Mouse (Mus musculus): ENCODE results near the gene Fosl1. TPM values are rescaled to one million over a fixed set of nuclear protein-coding genes. Genes with fewer than 3 reads are reported as not detected.

Gene Fosl1
- total RNA-seq, 2 experiments from 2014 or later, result 1.1 to 4.9 TPM

DNA sequence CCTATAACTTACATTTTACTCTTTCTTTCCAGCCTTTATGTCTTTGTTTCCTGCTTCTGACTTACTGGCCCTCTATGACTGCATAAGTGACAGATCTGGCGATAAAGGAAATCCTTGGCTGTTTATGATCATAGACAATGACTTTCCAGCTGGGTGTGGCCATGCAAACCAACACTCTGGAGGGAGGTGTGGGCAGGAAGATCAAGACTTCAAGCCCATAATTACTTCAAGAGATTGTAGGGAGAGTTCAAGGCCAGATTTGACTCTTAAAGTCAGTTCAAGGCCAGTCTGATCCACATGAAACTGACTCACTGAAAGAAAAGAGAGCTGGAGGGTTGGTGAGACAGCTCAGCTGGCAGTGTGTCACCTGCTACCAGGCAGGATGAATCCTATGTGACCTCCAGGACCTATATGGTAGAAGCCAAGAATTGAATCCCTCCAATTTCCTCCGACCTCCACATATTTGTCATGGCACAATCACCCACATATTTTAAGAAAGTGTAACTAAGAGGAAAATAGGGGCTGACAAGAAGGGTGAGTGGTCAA is 53.1 kb downstream of the Fosl1 start:
- DNase-seq (ENCODE audit: low spot score in 2 of 2), result no peak

DNA sequence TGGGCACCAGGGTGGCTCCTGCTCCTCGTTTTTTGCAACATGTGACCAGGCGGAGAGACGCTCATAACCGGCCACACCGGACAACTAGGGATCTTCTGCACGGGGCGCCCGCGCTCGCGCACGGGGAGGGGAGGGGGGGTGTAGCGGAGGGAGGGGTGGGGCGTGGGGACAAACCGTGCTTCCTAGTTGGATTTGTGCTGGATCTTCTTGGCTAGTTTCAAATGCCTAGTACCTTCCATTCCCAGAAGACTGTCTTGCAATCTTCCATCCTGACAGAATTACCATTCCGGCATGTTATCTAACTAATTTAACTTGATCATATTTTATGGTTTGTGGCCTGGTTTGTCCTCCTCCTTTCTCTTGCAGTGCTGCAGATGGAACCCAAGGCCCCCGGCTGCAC is 56.3 kb downstream of the Fosl1 start, which contains the start of gene 1700020D05Rik:
TSS of gene 1700020D05Rik (minus strand) at position 101 of the 400 bp plus-strand sequence.
- DNase-seq (ENCODE audit: low spot score in 2 of 2), result no peak

Other genes starting within 250 kb of the Fosl1 start
- gene Pacs1, start 174.4 kb upstream of the Fosl1 start, total RNA-seq (2021), result 10 to 100 TPM; 15.1 to 20.7 TPM
- 100 to 1,000 TPM; 139 to 173 TPM for gene Sf3b2, start 152.1 kb upstream of the Fosl1 start, total RNA-seq (2021)
- under 1 TPM; 0.13 to 0.29 TPM for gene Gal3st3, start 149.2 kb upstream of the Fosl1 start, total RNA-seq (2021)
- gene Catsper1, start 111.8 kb upstream of the Fosl1 start, total RNA-seq (2021), result not detected
- gene Cst6, start 98.0 kb upstream of the Fosl1 start, total RNA-seq (2021), result 1 to 10 TPM; 2.5 to 3.2 TPM
- gene Eif1ad, start 80.8 kb upstream of the Fosl1 start, total RNA-seq (2021), result 10 to 100 TPM; 24.4 to 24.5 TPM
- gene Banf1, start 80.4 kb upstream of the Fosl1 start, total RNA-seq (2021), result 100 to 1,000 TPM; 127 to 129 TPM
- 10 to 100 TPM; 79.8 to 85.0 TPM for gene Sart1, start 58.8 kb upstream of the Fosl1 start, total RNA-seq (2021)
- gene Tsga10ip, start 45.0 kb upstream of the Fosl1 start, total RNA-seq (2021), result under 1 TPM in 1 of 2 experiments, not detected in 1; 0.96 TPM
- 100 to 1,000 TPM; 266 to 283 TPM for gene Drap1, start 22.6 kb upstream of the Fosl1 start, total RNA-seq (2021)
- 10 to 100 TPM; 46.5 to 47.2 TPM for gene AI837181, start 22.4 kb upstream of the Fosl1 start, total RNA-seq (2021)
- 1 to 10 TPM; 6.4 TPM for gene Ccdc85b, start 10.3 kb downstream of the Fosl1 start, total RNA-seq (2021)
- 10 to 100 TPM; 75.0 to 82.0 TPM for gene Fibp, start 13.1 kb downstream of the Fosl1 start, total RNA-seq (2021)
- gene Ctsw, start 21.0 kb downstream of the Fosl1 start, total RNA-seq (2021), result 1 to 10 TPM; 1.0 to 2.1 TPM
- gene Efemp2, start 26.4 kb downstream of the Fosl1 start, total RNA-seq (2021), result 10 to 100 TPM; 56.9 to 91.1 TPM
- gene Mus81, start 40.9 kb downstream of the Fosl1 start, total RNA-seq (2021), result 10 to 100 TPM; 25.1 to 35.8 TPM
- 100 to 1,000 TPM; 689 to 693 TPM for gene Cfl1, start 42.9 kb downstream of the Fosl1 start, total RNA-seq (2021)
- gene 1700020D05Rik, start 56.2 kb downstream of the Fosl1 start, total RNA-seq (2021), result 1 to 10 TPM; 1.7 to 2.2 TPM
- 10 to 100 TPM; 12.3 to 12.4 TPM for gene Snx32, start 63.0 kb downstream of the Fosl1 start, total RNA-seq (2021)
- not detected for gene Ovol1, start 113.1 kb downstream of the Fosl1 start, total RNA-seq (2021)
- gene Ap5b1, start 120.5 kb downstream of the Fosl1 start, total RNA-seq (2021), result 1 to 10 TPM; 6.5 to 9.9 TPM
- 100 to 1,000 TPM; 108 to 113 TPM for gene Rnaseh2c, start 154.3 kb downstream of the Fosl1 start, total RNA-seq (2021)
- 10 to 100 TPM; 67.8 to 69.3 TPM for gene Kat5, start 162.7 kb downstream of the Fosl1 start, total RNA-seq (2021)
- gene Rela, start 189.9 kb downstream of the Fosl1 start, total RNA-seq (2021), result 10 to 100 TPM; 79.6 to 90.2 TPM
- 10 to 100 TPM; 41.1 to 45.6 TPM for gene Sipa1, start 216.2 kb downstream of the Fosl1 start, total RNA-seq (2021)
- gene Map3k11, start 241.2 kb downstream of the Fosl1 start, total RNA-seq (2021), result 10 to 100 TPM; 36.9 to 45.8 TPM
- gene Pcnx3, start 241.4 kb downstream of the Fosl1 start, total RNA-seq (2021), result 100 to 1,000 TPM in 1 of 2 experiments, 10 to 100 TPM in 1; 84.6 to 103 TPM